Mouse (Mus musculus): ENCODE data around the gene Scp2d1. TPM values are rescaled to one million over a fixed set of nuclear protein-coding genes. Genes with fewer than 3 reads are reported as not detected.
"Not testable (repeated sequence)": the region's sequence is repeated elsewhere in the genome, so short reads cannot be mapped to it uniquely, and the experiment has no call there.

Gene Scp2d1
- polyA plus RNA-seq (2015; fragmentation: Nextera tagmentation; extraction: Ambion mirVana), result not detected in 2 replicates

GRCm38 (mm10) chr2:144823356-144823755 is at the start of gene Scp2d1:
Gene Scp2d1 (plus strand): TSS chr2:144823656.
- not testable (repeated sequence) for ATAC-seq (ENCODE audit: low read depth); H3K9ac ChIP-seq; H3K4me3 ChIP-seq; H3K27me3 ChIP-seq; H3K36me3 ChIP-seq; H3K27ac ChIP-seq (replicated peaks); H3K4me2 ChIP-seq; H3K9me3 ChIP-seq; H3K4me1 ChIP-seq (replicated peaks)
- WGBS, result 88% methylated on average over 6 of the region's 6 CpGs

- Histone ChIP-seq H3K27ac (replicated peaks) (no peak overlapping the region), H3K9ac (no peak overlapping the region), H3K9me3 (no peaks in the 10 kb centered on the region), H3K36me3 (no peaks in the 10 kb centered on the region), H3K4me2 (no peak overlapping the region), H3K27me3 (no peaks in the 10 kb centered on the region), H3K4me3 (no peak overlapping the region), H3K4me1 (replicated peaks) (no peaks in the 10 kb centered on the region)
- ATAC-seq (ENCODE audit: low read depth), result no peak
- WGBS, result 85% methylated on average over 8 of the region's 8 CpGs
Measured at GRCm38 (mm10) chr2:144774636-144775160, 48.8 kb upstream of the Scp2d1 start.

- no peak for ATAC-seq (ENCODE audit: low read depth)
- Histone ChIP-seq H3K4me2 (no peak overlapping the region), H3K4me1 (replicated peaks) (0 out of 2 replicates have a peak, but pooled peaks cover under 1% of the 10 kb centered on the region), H3K9ac (no peak overlapping the region), H3K27me3 (no peaks in the 10 kb centered on the region), H3K27ac (replicated peaks) (no peak overlapping the region), H3K36me3 (no peaks in the 10 kb centered on the region), H3K9me3 (no peaks in the 10 kb centered on the region), H3K4me3 (no peak overlapping the region)
- 87% methylated on average over 4 of the region's 4 CpGs for WGBS
Measured at GRCm38 (mm10) chr2:144775626-144776025, 47.8 kb upstream of the Scp2d1 start.

GRCm38 (mm10) chr2:144779263-144779662 is 44.2 kb upstream of the Scp2d1 start:
- Histone ChIP-seq H3K9ac (no peak overlapping the region), H3K36me3 (no peaks in the 10 kb centered on the region), H3K4me1 (replicated peaks) (peaks cover 5% of the 10 kb centered on the region; the same call in 1 of the 2 replicates), H3K9me3 (no peaks in the 10 kb centered on the region), H3K4me2 (no peak overlapping the region), H3K4me3 (no peak overlapping the region), H3K27me3 (no peaks in the 10 kb centered on the region), H3K27ac (replicated peaks) (no peak overlapping the region)
- 81% methylated on average over 7 of the region's 7 CpGs for WGBS
- no peak for ATAC-seq (ENCODE audit: low read depth)

GRCm38 (mm10) chr2:144780731-144781130 is 42.7 kb upstream of the Scp2d1 start:
- 47% methylated on average over 5 of the region's 5 CpGs for WGBS
- H3K36me3 ChIP-seq, result no peaks in the 10 kb centered on the region
- H3K27ac ChIP-seq (replicated peaks), result no peak overlapping the region
- no peak for ATAC-seq (ENCODE audit: low read depth)
- H3K9me3 ChIP-seq, result no peaks in the 10 kb centered on the region
- H3K9ac ChIP-seq, result no peak overlapping the region
- no peak overlapping the region for H3K4me2 ChIP-seq
- no peak overlapping the region for H3K4me3 ChIP-seq
- peaks cover 5% of the 10 kb centered on the region; the same call in 1 of the 2 replicates for H3K4me1 ChIP-seq (replicated peaks)
- no peaks in the 10 kb centered on the region for H3K27me3 ChIP-seq

GRCm38 (mm10) chr2:144781871-144782270 is 41.6 kb upstream of the Scp2d1 start:
- H3K4me3 ChIP-seq, result no peak overlapping the region
- ATAC-seq (ENCODE audit: low read depth), result no peak
- H3K4me1 ChIP-seq (replicated peaks), result peaks cover 5% of the 10 kb centered on the region; the same call in 1 of the 2 replicates
- no peak overlapping the region for H3K4me2 ChIP-seq
- WGBS, result 67% methylated on average over 3 of the region's 3 CpGs
- H3K36me3 ChIP-seq, result no peaks in the 10 kb centered on the region
- H3K27me3 ChIP-seq, result no peaks in the 10 kb centered on the region
- no peak overlapping the region for H3K9ac ChIP-seq
- H3K9me3 ChIP-seq, result no peaks in the 10 kb centered on the region
- H3K27ac ChIP-seq (replicated peaks), result no peak overlapping the region

GRCm38 (mm10) chr2:144782481-144782880 is 41.0 kb upstream of the Scp2d1 start:
- Histone ChIP-seq H3K36me3 (no peaks in the 10 kb centered on the region), H3K4me3 (no peak overlapping the region), H3K4me1 (replicated peaks) (peaks cover 5% of the 10 kb centered on the region; the same call in 1 of the 2 replicates), H3K9ac (no peak overlapping the region), H3K27me3 (no peaks in the 10 kb centered on the region), H3K4me2 (no peak overlapping the region), H3K9me3 (no peaks in the 10 kb centered on the region), H3K27ac (replicated peaks) (no peak overlapping the region)
- no peak for ATAC-seq (ENCODE audit: low read depth)
- WGBS, result 73% methylated on average over 4 of the region's 4 CpGs

GRCm38 (mm10) chr2:144783190-144783589 is 40.3 kb upstream of the Scp2d1 start:
- WGBS, result 97% methylated on average over 1 of the region's 1 CpGs
- Histone ChIP-seq H3K4me3 (no peak overlapping the region), H3K27ac (replicated peaks) (no peak overlapping the region)

GRCm38 (mm10) chr2:144783831-144784230 is 39.6 kb upstream of the Scp2d1 start:
- 94% methylated on average over 6 of the region's 6 CpGs for WGBS

More at GRCm38 (mm10) chr2:144783190-144783589, 40.3 kb upstream of the Scp2d1 start:
- no peaks in the 10 kb centered on the region for H3K36me3 ChIP-seq
- no peaks in the 10 kb centered on the region for H3K27me3 ChIP-seq
- peaks cover 5% of the 10 kb centered on the region; the same call in 1 of the 2 replicates for H3K4me1 ChIP-seq (replicated peaks)
- H3K9me3 ChIP-seq, result no peaks in the 10 kb centered on the region
- no peak overlapping the region for H3K4me2 ChIP-seq
- ATAC-seq (ENCODE audit: low read depth), result no peak
- H3K9ac ChIP-seq, result no peak overlapping the region

GRCm38 (mm10) chr2:144791671-144792294 is 31.7 kb upstream of the Scp2d1 start:
- no peak for ATAC-seq (ENCODE audit: low read depth)
- no peak overlapping the region for H3K27ac ChIP-seq (replicated peaks)
- WGBS, result 62% methylated on average over 14 of the region's 14 CpGs

More at GRCm38 (mm10) chr2:144783831-144784230, 39.6 kb upstream of the Scp2d1 start:
- Histone ChIP-seq H3K27ac (replicated peaks) (no peak overlapping the region), H3K4me1 (replicated peaks) (peaks cover 5% of the 10 kb centered on the region; the same call in 1 of the 2 replicates), H3K9me3 (no peaks in the 10 kb centered on the region), H3K4me2 (no peak overlapping the region), H3K27me3 (no peaks in the 10 kb centered on the region), H3K4me3 (no peak overlapping the region), H3K36me3 (no peaks in the 10 kb centered on the region), H3K9ac (no peak overlapping the region)
- no peak for ATAC-seq (ENCODE audit: low read depth)

GRCm38 (mm10) chr2:144797515-144797914 is 25.9 kb upstream of the Scp2d1 start:
- H3K27me3 ChIP-seq, result no peaks in the 10 kb centered on the region
- WGBS, result 84% methylated on average over 8 of the region's 8 CpGs

More at GRCm38 (mm10) chr2:144791671-144792294, 31.7 kb upstream of the Scp2d1 start:
- no peak overlapping the region for H3K4me3 ChIP-seq
- no peaks in the 10 kb centered on the region for H3K27me3 ChIP-seq
- no peak overlapping the region for H3K4me2 ChIP-seq
- H3K36me3 ChIP-seq, result no peaks in the 10 kb centered on the region
- no peaks in the 10 kb centered on the region for H3K9me3 ChIP-seq
- H3K9ac ChIP-seq, result no peak overlapping the region
- H3K4me1 ChIP-seq (replicated peaks), result no peaks in the 10 kb centered on the region

GRCm38 (mm10) chr2:144807766-144808754 is 15.4 kb upstream of the Scp2d1 start:
- H3K4me2 ChIP-seq, result no peak overlapping the region
- H3K9me3 ChIP-seq, result no peaks in the 10 kb centered on the region
- no peaks in the 10 kb centered on the region for H3K36me3 ChIP-seq
- peaks cover 11% of the 10 kb centered on the region; the same call in 1 of the 2 replicates for H3K4me1 ChIP-seq (replicated peaks)
- WGBS, result 50% methylated on average over 15 of the region's 15 CpGs
- H3K9ac ChIP-seq, result no peak overlapping the region
- no peaks in the 10 kb centered on the region for H3K27me3 ChIP-seq
- no peak for ATAC-seq (ENCODE audit: low read depth)
- H3K4me3 ChIP-seq, result no peak overlapping the region
- no peak overlapping the region for H3K27ac ChIP-seq (replicated peaks)

More at GRCm38 (mm10) chr2:144797515-144797914, 25.9 kb upstream of the Scp2d1 start:
- Histone ChIP-seq H3K9me3 (no peaks in the 10 kb centered on the region), H3K4me2 (no peak overlapping the region), H3K9ac (no peak overlapping the region), H3K4me1 (replicated peaks) (no peaks in the 10 kb centered on the region), H3K27ac (replicated peaks) (no peak overlapping the region), H3K36me3 (no peaks in the 10 kb centered on the region), H3K4me3 (no peak overlapping the region)
- ATAC-seq (ENCODE audit: low read depth), result no peak

Measured in neural tube, embryonic 13.5 days (tissue).